Mouse (Mus musculus) limb, embryonic 10.5 days (tissue): ENCODE data around the gene Syt7. TPM values are rescaled to one million over a fixed set of nuclear protein-coding genes. Genes with fewer than 3 reads are reported as not detected.
A peak's percentile ranks its signal among the peaks of the same experiment; 100 is the strongest.

ENCODE experiments used
- DNase-seq: peaks from one replicate; pipeline ENCODE4 v3.0.0-alpha.2; 2017; ENCODE audit warnings: low spot score
- H3K27ac ChIP-seq: fragments of 300-500 bp; sonication (generic); 2 replicates; pipeline ENCODE4 v1.5.1; 2016; ENCODE audit warnings: mild to moderate bottlenecking
- H3K27me3 ChIP-seq: fragments of 300-500 bp; sonication (generic); 2 replicates; pipeline ENCODE4 v1.6.1; 2016; ENCODE audit warnings: low read depth, mild to moderate bottlenecking; ENCODE audit not compliant: poor library complexity, severe bottlenecking
- H3K36me3 ChIP-seq: fragments of 300-500 bp; sonication (generic); 2 replicates; pipeline ENCODE4 v1.6.1; 2016; ENCODE audit warnings: mild to moderate bottlenecking, moderate library complexity
- H3K4me1 ChIP-seq: fragments of 300-500 bp; sonication (generic); 2 replicates; pipeline ENCODE4 v1.6.1; 2016
- H3K4me3 ChIP-seq: fragments of 300-500 bp; sonication (generic); 2 replicates; pipeline ENCODE4 v1.5.1; 2016; ENCODE audit warnings: mild to moderate bottlenecking, moderate library complexity
- H3K9me3 ChIP-seq: fragments of 300-500 bp; sonication (generic); replicated peaks from 2 replicates; pipeline ENCODE4 v1.6.1; 2016; ENCODE audit warnings: mild to moderate bottlenecking
- WGBS: fragments of 180-500 bp; shearing (Covaris S2); methylation state at CpG from one replicate; pipeline ENCODE4 v1.1.7; 2016; 5-methylcytosine and 5-hydroxymethylcytosine counted together
- polyA plus RNA-seq: library from polyadenylated mRNA; unstranded; fragments of >200 nt; fragmentation: Nextera tagmentation; extraction: Ambion mirVana; gene quantifications from 2 replicates; pipeline ENCODE4 v1.2.1, GENCODE M21; 2016

Gene Syt7
- polyA plus RNA-seq, 1 experiment from 2014 or later = 0.33 TPM

GRCm38 (mm10) chr19:10415508-10415907 lies 26.6 kb downstream of the Syt7 start:
- Histone ChIP-seq H3K4me3 (no peak overlapping the region), H3K4me1 (peaks cover 31% of the 10 kb centered on the region), H3K9me3 (no peaks in the 10 kb centered on the region), H3K36me3 (no peaks in the 10 kb centered on the region), H3K27me3 (peaks cover 32% of the 10 kb centered on the region), H3K27ac (no peak overlapping the region)
- WGBS = 79% methylated on average over 5 of the region's 5 CpGs
- DNase-seq = no peak

- WGBS = 55% methylated on average over 8 of the region's 8 CpGs
Measured at GRCm38 (mm10) chr19:10416889-10417288, 28.0 kb downstream of the Syt7 start.

GRCm38 (mm10) chr19:10417436-10417835 lies 28.5 kb downstream of the Syt7 start:
- Histone ChIP-seq H3K36me3 (no peaks in the 10 kb centered on the region), H3K9me3 (no peaks in the 10 kb centered on the region), H3K27ac (no peak overlapping the region), H3K4me3 (no peak overlapping the region), H3K4me1 (peaks cover 42% of the 10 kb centered on the region), H3K27me3 (peaks cover 42% of the 10 kb centered on the region)
- 87% methylated on average over 12 of the region's 12 CpGs for WGBS
- DNase-seq = no peak

More at GRCm38 (mm10) chr19:10416889-10417288, 28.0 kb downstream of the Syt7 start:
- H3K9me3 ChIP-seq = no peaks in the 10 kb centered on the region
- H3K4me3 ChIP-seq = no peak overlapping the region
- peaks cover 37% of the 10 kb centered on the region for H3K4me1 ChIP-seq
- no peaks in the 10 kb centered on the region for H3K36me3 ChIP-seq
- H3K27me3 ChIP-seq = peaks cover 43% of the 10 kb centered on the region
- DNase-seq = no peak
- H3K27ac ChIP-seq = no peak overlapping the region

- Histone ChIP-seq H3K36me3 (no peaks in the 10 kb centered on the region), H3K4me3 (peak overlapping the region; percentile 47), H3K27ac (peak overlapping the region; percentile 64), H3K27me3 (peaks cover 55% of the 10 kb centered on the region), H3K4me1 (peaks cover 48% of the 10 kb centered on the region), H3K9me3 (no peaks in the 10 kb centered on the region)
- peak; percentile 56 for DNase-seq
- 1% methylated on average over 53 of the region's 53 CpGs for WGBS
Measured at GRCm38 (mm10) chr19:10421986-10422976, 33.4 kb downstream of the Syt7 start.

GRCm38 (mm10) chr19:10424751-10425150 lies 35.9 kb downstream of the Syt7 start:
- no peaks in the 10 kb centered on the region for H3K9me3 ChIP-seq
- no peak for DNase-seq
- 45% methylated on average over 1 of the region's 1 CpGs for WGBS
- no peak overlapping the region for H3K27ac ChIP-seq
- no peak overlapping the region for H3K4me3 ChIP-seq
- no peaks in the 10 kb centered on the region for H3K36me3 ChIP-seq
- peaks cover 49% of the 10 kb centered on the region for H3K27me3 ChIP-seq
- peaks cover 60% of the 10 kb centered on the region for H3K4me1 ChIP-seq

- Histone ChIP-seq H3K4me3 (peak overlapping the region; percentile 28), H3K9me3 (no peaks in the 10 kb centered on the region), H3K4me1 (peaks cover 60% of the 10 kb centered on the region), H3K36me3 (no peaks in the 10 kb centered on the region), H3K27me3 (peaks cover 52% of the 10 kb centered on the region), H3K27ac (peak overlapping the region; percentile 72)
- peak; percentile 50 for DNase-seq
- 15% methylated on average over 13 of the region's 13 CpGs for WGBS
Measured at GRCm38 (mm10) chr19:10425484-10426270, 36.8 kb downstream of the Syt7 start.

- Histone ChIP-seq H3K4me3 (peak overlapping the region; percentile 28), H3K27me3 (peaks cover 46% of the 10 kb centered on the region), H3K4me1 (peaks cover 65% of the 10 kb centered on the region), H3K9me3 (no peaks in the 10 kb centered on the region), H3K36me3 (no peaks in the 10 kb centered on the region), H3K27ac (peak overlapping the region; percentile 72)
- DNase-seq = no peak
- WGBS = 27% methylated on average over 25 of the region's 25 CpGs
Measured at GRCm38 (mm10) chr19:10426312-10426711, 37.4 kb downstream of the Syt7 start.

- Histone ChIP-seq H3K4me3 (0 out of 2 replicates have a peak overlapping the region, but pooled peaks have one; percentile 28), H3K4me1 (peaks cover 65% of the 10 kb centered on the region), H3K9me3 (no peaks in the 10 kb centered on the region), H3K27me3 (peaks cover 41% of the 10 kb centered on the region), H3K27ac (peak overlapping the region; percentile 72), H3K36me3 (no peaks in the 10 kb centered on the region)
- 40% methylated on average over 6 of the region's 6 CpGs for WGBS
- no peak for DNase-seq
Measured at GRCm38 (mm10) chr19:10426793-10427192, 37.9 kb downstream of the Syt7 start.

- no peak overlapping the region for H3K4me3 ChIP-seq
- no peak for DNase-seq
- 70% methylated on average over 9 of the region's 9 CpGs for WGBS
- H3K27ac ChIP-seq = peak overlapping the region; percentile 72; the same call in 1 of the 2 replicates
- no peaks in the 10 kb centered on the region for H3K36me3 ChIP-seq
- peaks cover 60% of the 10 kb centered on the region for H3K4me1 ChIP-seq
- no peaks in the 10 kb centered on the region for H3K9me3 ChIP-seq
- H3K27me3 ChIP-seq = peaks cover 38% of the 10 kb centered on the region
Measured at GRCm38 (mm10) chr19:10427431-10427830, 38.5 kb downstream of the Syt7 start.

- H3K4me1 ChIP-seq = peaks cover 52% of the 10 kb centered on the region
- no peak overlapping the region for H3K27ac ChIP-seq
- 92% methylated on average over 8 of the region's 8 CpGs for WGBS
- H3K36me3 ChIP-seq = no peaks in the 10 kb centered on the region
- H3K9me3 ChIP-seq = no peaks in the 10 kb centered on the region
- H3K27me3 ChIP-seq = peaks cover 28% of the 10 kb centered on the region
- H3K4me3 ChIP-seq = no peak overlapping the region
- DNase-seq = no peak
Measured at GRCm38 (mm10) chr19:10429371-10429770, 40.5 kb downstream of the Syt7 start.

GRCm38 (mm10) chr19:10431410-10431809 lies 42.5 kb downstream of the Syt7 start:
- no peaks in the 10 kb centered on the region for H3K36me3 ChIP-seq
- DNase-seq = no peak
- no peak overlapping the region for H3K27ac ChIP-seq
- 16% methylated on average over 3 of the region's 3 CpGs for WGBS
- no peak overlapping the region for H3K4me3 ChIP-seq
- H3K9me3 ChIP-seq = no peaks in the 10 kb centered on the region
- peaks cover 43% of the 10 kb centered on the region for H3K4me1 ChIP-seq
- H3K27me3 ChIP-seq = peaks cover 22% of the 10 kb centered on the region

- Histone ChIP-seq H3K27ac (no peak overlapping the region), H3K36me3 (no peaks in the 10 kb centered on the region), H3K9me3 (no peaks in the 10 kb centered on the region), H3K4me1 (peaks cover 43% of the 10 kb centered on the region), H3K27me3 (peaks cover 18% of the 10 kb centered on the region), H3K4me3 (no peak overlapping the region)
- WGBS = 37% methylated on average over 4 of the region's 4 CpGs
- DNase-seq = no peak
Measured at GRCm38 (mm10) chr19:10431841-10432240, 43.0 kb downstream of the Syt7 start.

- H3K27me3 ChIP-seq = peaks cover 14% of the 10 kb centered on the region
- 78% methylated on average over 7 of the region's 7 CpGs for WGBS
- DNase-seq = no peak
- H3K9me3 ChIP-seq = no peaks in the 10 kb centered on the region
- H3K36me3 ChIP-seq = no peaks in the 10 kb centered on the region
- peaks cover 32% of the 10 kb centered on the region for H3K4me1 ChIP-seq
- H3K27ac ChIP-seq = no peak overlapping the region
- no peak overlapping the region for H3K4me3 ChIP-seq
Measured at GRCm38 (mm10) chr19:10433225-10433624, 44.3 kb downstream of the Syt7 start.
